Comparison of ENCODE assay signal across 19 mouse cellular contexts in genomic region chr2:167268411-167268690, GRCm38 (mm10). TPM values are rescaled to one million over a fixed set of nuclear protein-coding genes. Genes with fewer than 3 reads are reported as not detected.
DNase-seq lines count a peak whose midpoint lies in the region; ATAC-seq and TF ChIP-seq lines count a peak whose summit lies in the region.
"Had no signal": no experiment of that assay in that cellular context is flagged by ENCODE, and none has a peak within 500 bp of the region (broad histone marks: within the 10 kb centered on the region; RNA-seq: fewer than 3 reads in every experiment).

No protein-coding gene starts in this region.

- TF ChIP-seq POLR2A in myocyte (IDR thresholded peaks at IDR 0.05; ENCODE audit: insufficient read length, low read depth): no peak

- DNase-seq in gastrocnemius, adult 2 months: no peak
- no peak for DNase-seq in gastrocnemius, postnatal 14 days
- no peak for DNase-seq in heart, postnatal 25 days (ENCODE audit: low spot score)
- peak; percentile 0 for DNase-seq in ovary, adult 18-20 months (ENCODE audit: low spot score)
- DNase-seq in ovary, postnatal 14 days (ENCODE audit: low spot score): no peak
- DNase-seq in frontal cortex, postnatal 36 days (ENCODE audit: low spot score in 2 of 2): no peak
- DNase-seq: cerebellum, adult 9-10 months; left cerebral cortex, postnatal 4 days; right cerebral cortex, postnatal 14 days; thymus, postnatal 36 days had no signal

- H3K27ac ChIP-seq in gastrocnemius, adult 2 months: peak overlapping the region; percentile 79
- H3K27ac ChIP-seq in heart, embryonic 15.5 days: peak overlapping the region; percentile 67
- H3K27ac ChIP-seq: embryonic facial prominence, embryonic 13.5 days; forebrain, embryonic 10.5 days; hindbrain, embryonic 13.5 days; kidney, postnatal 0 days; midbrain, embryonic 12.5 days; neural tube, embryonic 15.5 days; stomach, embryonic 15.5 days had no signal

- TF ChIP-seq CTCF in gastrocnemius, adult 2 months (IDR thresholded peaks at IDR 0.05): no peak

- intact Hi-C loops in gastrocnemius, adult 2 months (cut with DNase I): no loop called here
- intact Hi-C loops in gastrocnemius, postnatal 14 days (cut with DNase I; ENCODE audit: low total_unique reads): no loop called here
- intact Hi-C loops in heart, postnatal 25 days (cut with DNase I): no loop called here

- H3K79me2 ChIP-seq in myocyte (ENCODE audit: control insufficient read depth, insufficient read depth): no peaks in the 10 kb centered on the region

- no peak overlapping the region for H3ac ChIP-seq in myocyte (ENCODE audit: control insufficient read depth, insufficient read length)

- H3K9ac ChIP-seq in heart, embryonic 15.5 days: no peak overlapping the region
- H3K9ac ChIP-seq: embryonic facial prominence, embryonic 13.5 days; hindbrain, embryonic 13.5 days; midbrain, embryonic 12.5 days; neural tube, embryonic 15.5 days; stomach, embryonic 15.5 days had no signal

- no peak overlapping the region for H3K4me3 ChIP-seq in gastrocnemius, adult 2 months
- no peak overlapping the region for H3K4me3 ChIP-seq in heart, embryonic 15.5 days
- H3K4me3 ChIP-seq in myocyte: no peak overlapping the region
- H3K4me3 ChIP-seq: embryonic facial prominence, embryonic 13.5 days; forebrain, embryonic 10.5 days; hindbrain, embryonic 13.5 days; midbrain, embryonic 12.5 days; neural tube, embryonic 15.5 days; stomach, embryonic 15.5 days had no signal

- 88% methylated on average over 8 of the region's 8 CpGs for WGBS in heart, embryonic 15.5 days

- no peaks in the 10 kb centered on the region for H3K27me3 ChIP-seq in heart, embryonic 15.5 days
- H3K27me3 ChIP-seq in myocyte (ENCODE audit: control insufficient read depth, insufficient read depth, insufficient read length): no peaks in the 10 kb centered on the region
- H3K27me3 ChIP-seq: embryonic facial prominence, embryonic 13.5 days; hindbrain, embryonic 13.5 days; midbrain, embryonic 12.5 days; neural tube, embryonic 15.5 days; stomach, embryonic 15.5 days had no signal

- no peaks in the 10 kb centered on the region for H3K36me3 ChIP-seq in heart, embryonic 15.5 days
- H3K36me3 ChIP-seq in myocyte (ENCODE audit: control insufficient read depth, insufficient read depth): no peaks in the 10 kb centered on the region
- H3K36me3 ChIP-seq: embryonic facial prominence, embryonic 13.5 days; forebrain, embryonic 10.5 days; hindbrain, embryonic 13.5 days; midbrain, embryonic 12.5 days; neural tube, embryonic 15.5 days; stomach, embryonic 15.5 days had no signal

- H3K9me3 ChIP-seq in heart, embryonic 15.5 days (replicated peaks): no peaks in the 10 kb centered on the region
- H3K9me3 ChIP-seq: embryonic facial prominence, embryonic 13.5 days; forebrain, embryonic 10.5 days; hindbrain, embryonic 13.5 days; midbrain, embryonic 12.5 days; neural tube, embryonic 15.5 days; stomach, embryonic 15.5 days had no signal

- no peak for ATAC-seq in heart, embryonic 15.5 days (replicated peaks; ENCODE audit: insufficient number of reproducible peaks, insufficient read depth, low FRiP score, low read depth)

- no peak overlapping the region for H3K4me2 ChIP-seq in heart, embryonic 15.5 days
- peak overlapping the region; percentile 14 for H3K4me2 ChIP-seq in myocyte (ENCODE audit: low read depth)
- H3K4me2 ChIP-seq: embryonic facial prominence, embryonic 13.5 days; hindbrain, embryonic 13.5 days; midbrain, embryonic 12.5 days; neural tube, embryonic 15.5 days; stomach, embryonic 15.5 days had no signal

- H3K4me1 ChIP-seq in heart, embryonic 15.5 days (replicated peaks): peaks cover 19% of the 10 kb centered on the region
- H3K4me1 ChIP-seq: embryonic facial prominence, embryonic 13.5 days; forebrain, embryonic 10.5 days; hindbrain, embryonic 13.5 days; neural tube, embryonic 15.5 days; stomach, embryonic 15.5 days had no signal

TF ChIP-seq in myocyte, 11 proteins besides CTCF, POLR2A, EP300 and RAD21:
- TF ChIP-seq TCF3 (IDR thresholded peaks at IDR 0.05; ENCODE audit: insufficient read length, low read depth) (no peak), USF1 (IDR thresholded peaks at IDR 0.05; ENCODE audit: low read depth) (no peak), POLR2AphosphoS2 (IDR thresholded peaks at IDR 0.05; ENCODE audit: insufficient read length, low read depth) (no peak), MYOG (IDR thresholded peaks at IDR 0.05; ENCODE audit: control insufficient read depth in 1 of 3, insufficient read depth in 1 of 3, insufficient read length in 2 of 3, low read depth in 2 of 3) (no peak), CEBPB (IDR thresholded peaks at IDR 0.05; ENCODE audit: insufficient read depth, poor library complexity, severe bottlenecking) (no peak), MYOD1 (IDR thresholded peaks at IDR 0.05; ENCODE audit: control insufficient read depth in 1 of 3, insufficient read length in 2 of 3, low read depth in 2 of 3) (no peak), TCF12 (IDR thresholded peaks at IDR 0.05; ENCODE audit: insufficient read depth, poor library complexity, severe bottlenecking) (no peak), MAX (IDR thresholded peaks at IDR 0.05; ENCODE audit: low read depth) (no peak), REST (IDR thresholded peaks at IDR 0.05; ENCODE audit: insufficient read depth, insufficient read length) (no peak), SRF (IDR thresholded peaks at IDR 0.05; ENCODE audit: control insufficient read depth, insufficient read length, low read depth) (no peak), E2F4 (IDR thresholded peaks at IDR 0.05; ENCODE audit: insufficient read depth) (no peak)

RNA-seq across cellular contexts. Expression of gene Ptgis, which starts 27.9 kb away (rescaled TPM):
- 1 to 10 TPM; 1.7 to 5.2 TPM for total RNA-seq in gastrocnemius, adult 2 months (2021)
- 10 to 100 TPM in 1 of 2 experiments, 1 to 10 TPM in 1; 8.0 to 11.1 TPM for total RNA-seq in gastrocnemius, postnatal 14 days (2021)
- polyA plus RNA-seq in heart, embryonic 15.5 days (2015; fragmentation: Nextera tagmentation; extraction: Ambion mirVana): 22.5 and 25.7 TPM in 2 replicates
- total RNA-seq in heart, postnatal 25 days (2021): 10 to 100 TPM; 18.8 to 24.6 TPM
- 116 TPM for polyA plus RNA-seq in myocyte (2012; fragmentation: generic; extraction: Trizol)
